Mouse (Mus musculus) frontal cortex, postnatal 25 days (tissue): Measurements from ENCODE around the gene Aldh1b1.

Experiments used
- DNase-seq, 2 experiments: peaks; one replicate each; pipeline ENCODE4 v3.0.0; 2022; ENCODE audit warnings: low spot score in 2 of 2

Aldh1b1 gene

DNA sequence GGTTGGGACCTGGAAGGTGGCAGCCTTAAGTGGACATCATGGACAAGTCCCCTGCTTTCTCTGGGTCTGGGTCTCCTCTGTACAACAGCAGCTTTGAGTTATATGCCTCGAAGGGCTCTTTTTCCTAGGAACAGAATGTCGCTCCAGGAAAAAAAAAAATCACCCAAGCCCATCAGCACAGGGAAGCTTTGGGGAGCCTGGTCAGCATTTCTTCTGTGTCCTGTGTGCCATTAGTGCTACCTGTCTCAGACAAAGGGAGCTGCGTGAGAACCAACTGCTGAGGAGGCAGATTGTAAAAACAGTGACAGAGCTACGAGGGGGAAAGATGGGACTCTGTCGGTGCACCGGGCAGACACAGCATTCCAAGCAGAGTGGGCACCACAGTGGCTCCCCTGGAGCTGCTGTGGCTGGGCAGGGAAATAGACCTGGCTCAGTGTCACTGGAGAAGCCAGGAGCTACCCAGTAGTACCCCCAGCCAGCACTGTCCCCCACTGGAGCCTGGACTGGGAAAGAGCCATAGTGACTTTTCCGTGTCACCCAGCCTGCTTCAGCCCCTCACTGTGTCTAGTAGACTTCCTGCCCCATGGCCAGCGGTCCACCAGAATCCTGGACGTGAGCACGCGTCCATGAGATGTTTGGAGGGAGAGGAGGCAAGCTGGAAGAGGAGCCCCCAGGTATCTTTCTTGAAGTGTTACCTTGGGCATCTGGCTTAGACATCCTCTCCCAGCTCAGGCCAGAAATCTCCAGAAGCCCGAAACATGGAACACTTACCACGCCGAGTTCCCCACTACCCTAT, 26.1 kb downstream of the Aldh1b1 start:
- DNase-seq: no peak

DNA sequence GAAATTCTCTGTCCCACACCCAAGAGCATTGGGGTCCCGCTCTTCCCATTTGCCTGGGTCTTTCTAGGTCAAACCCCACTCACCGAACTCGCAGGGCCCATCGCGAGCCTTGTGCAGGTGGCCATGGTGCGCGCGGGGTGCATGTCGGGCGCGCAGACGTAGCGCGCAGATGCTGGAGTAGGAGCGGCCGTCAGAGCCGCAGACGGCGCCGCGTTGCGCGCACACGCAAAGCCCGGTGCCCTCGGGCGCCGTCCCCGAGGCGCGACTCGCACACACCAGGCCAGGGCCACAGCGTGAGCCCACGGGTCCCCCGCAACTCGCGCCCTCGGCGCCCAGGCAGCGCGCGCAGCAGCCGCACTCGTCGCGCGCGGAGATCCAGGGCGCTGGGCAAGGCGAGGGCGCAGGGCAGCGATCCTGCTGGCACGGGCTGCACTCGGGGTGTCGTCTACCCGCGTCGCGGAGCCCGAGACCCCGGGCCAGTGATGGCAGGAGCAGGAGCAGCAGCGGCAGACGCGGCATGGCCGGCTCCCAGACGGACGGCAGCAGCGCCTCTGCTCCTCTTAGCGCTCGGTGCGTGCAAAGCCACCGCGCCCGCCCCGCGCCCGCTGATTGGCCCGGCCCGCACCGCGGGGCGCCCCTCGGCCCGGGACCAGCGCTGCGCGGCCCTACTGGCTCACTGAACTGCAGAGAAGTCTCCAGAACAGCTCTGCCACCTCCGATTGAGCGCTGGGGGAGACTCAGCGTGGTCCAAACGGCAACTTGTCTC, 27.6 kb downstream of the Aldh1b1 start, which contains the start of gene Igfbpl1:
Gene Igfbpl1 (minus strand): TSS at position 649 of the 766 bp plus-strand sequence.
- DNase-seq: no peak

DNA sequence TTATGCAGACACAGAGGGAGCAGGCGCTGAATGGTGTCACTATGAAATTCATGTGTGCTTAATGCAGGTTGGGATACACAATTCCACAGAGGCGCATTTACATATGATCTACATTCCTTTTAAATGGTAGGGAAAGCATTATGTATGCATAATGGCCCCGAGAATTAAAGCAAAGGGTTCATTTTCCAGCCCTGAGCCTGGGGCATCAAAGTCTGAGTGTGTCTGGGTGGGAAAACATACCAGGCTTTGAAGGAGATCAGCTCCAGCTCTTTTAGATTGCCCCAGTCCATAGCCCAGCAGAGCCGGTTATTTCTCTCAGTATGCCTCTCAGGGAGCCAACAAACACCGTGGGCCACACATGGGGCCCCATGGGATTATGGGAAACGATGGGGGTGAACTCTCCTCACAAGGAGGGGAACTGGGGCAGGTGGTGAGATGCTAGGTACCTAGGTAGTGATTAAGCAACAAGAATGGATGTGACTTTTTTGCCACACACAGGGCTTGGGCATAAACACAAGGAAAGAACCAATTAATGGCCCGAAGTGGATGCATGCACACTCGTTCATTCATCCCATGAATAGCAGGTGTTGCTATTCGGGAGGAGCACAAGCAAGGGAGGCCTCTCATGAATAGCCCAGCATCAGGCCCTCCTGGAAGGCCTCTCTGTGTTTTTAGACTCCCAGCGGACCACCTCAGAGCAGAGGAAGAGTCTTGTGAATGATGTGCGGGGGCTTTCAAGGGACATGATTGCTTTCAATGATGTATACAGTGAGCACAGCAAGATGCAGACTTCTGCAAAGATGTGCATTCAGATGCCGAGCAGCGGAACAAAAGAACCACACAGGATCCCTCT, 31.3 kb downstream of the Aldh1b1 start:
- DNase-seq: no peak

DNA sequence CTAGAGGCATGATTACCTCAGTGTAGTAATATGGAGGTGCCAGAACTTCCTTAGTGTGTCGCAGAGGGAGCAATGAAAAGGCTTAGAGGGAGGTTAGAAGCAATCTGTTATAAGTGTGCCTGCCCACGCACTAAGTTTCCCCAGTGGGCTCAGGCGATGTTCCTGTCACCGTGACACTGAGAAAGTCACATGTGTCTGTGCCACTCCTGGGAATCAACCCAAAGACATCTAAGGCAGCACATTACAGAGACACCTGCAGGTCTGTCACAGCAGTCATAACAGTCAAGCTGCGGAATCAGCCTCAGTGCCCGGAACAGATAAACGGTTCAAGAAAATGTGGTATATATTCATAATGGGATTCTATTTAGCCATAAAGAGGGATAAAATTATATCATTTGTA, 33.2 kb downstream of the Aldh1b1 start:
- DNase-seq: peak in 1 of 2 experiments; percentile 9

GRCm38 (mm10) chr4:45833461-45833860, 34.6 kb downstream of the Aldh1b1 start:
- DNase-seq: no peak

DNA sequence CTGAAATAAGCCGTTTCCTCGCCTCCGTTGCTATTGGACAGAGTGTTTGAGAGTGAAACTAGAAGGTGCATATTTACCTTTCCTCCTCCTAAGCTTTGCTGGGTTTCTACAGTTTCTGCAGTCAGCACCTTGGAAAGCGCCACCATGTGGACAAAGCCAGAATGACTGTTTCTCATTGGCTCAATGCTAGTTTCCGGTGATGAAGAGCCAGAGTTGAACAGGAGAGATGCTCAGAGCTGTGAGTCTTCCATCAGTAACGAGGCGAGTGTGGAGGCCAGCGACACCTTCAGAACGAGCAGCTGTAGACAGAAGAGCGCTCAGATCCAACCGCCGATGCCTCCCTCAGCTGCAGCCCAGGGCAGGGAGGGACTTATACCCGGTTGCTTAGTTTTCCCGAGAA, 45.5 kb downstream of the Aldh1b1 start:
- peak; percentile 27 to 29 for DNase-seq

GRCm38 (mm10) chr4:45846263-45846662, 47.4 kb downstream of the Aldh1b1 start:
- no peak for DNase-seq

DNA sequence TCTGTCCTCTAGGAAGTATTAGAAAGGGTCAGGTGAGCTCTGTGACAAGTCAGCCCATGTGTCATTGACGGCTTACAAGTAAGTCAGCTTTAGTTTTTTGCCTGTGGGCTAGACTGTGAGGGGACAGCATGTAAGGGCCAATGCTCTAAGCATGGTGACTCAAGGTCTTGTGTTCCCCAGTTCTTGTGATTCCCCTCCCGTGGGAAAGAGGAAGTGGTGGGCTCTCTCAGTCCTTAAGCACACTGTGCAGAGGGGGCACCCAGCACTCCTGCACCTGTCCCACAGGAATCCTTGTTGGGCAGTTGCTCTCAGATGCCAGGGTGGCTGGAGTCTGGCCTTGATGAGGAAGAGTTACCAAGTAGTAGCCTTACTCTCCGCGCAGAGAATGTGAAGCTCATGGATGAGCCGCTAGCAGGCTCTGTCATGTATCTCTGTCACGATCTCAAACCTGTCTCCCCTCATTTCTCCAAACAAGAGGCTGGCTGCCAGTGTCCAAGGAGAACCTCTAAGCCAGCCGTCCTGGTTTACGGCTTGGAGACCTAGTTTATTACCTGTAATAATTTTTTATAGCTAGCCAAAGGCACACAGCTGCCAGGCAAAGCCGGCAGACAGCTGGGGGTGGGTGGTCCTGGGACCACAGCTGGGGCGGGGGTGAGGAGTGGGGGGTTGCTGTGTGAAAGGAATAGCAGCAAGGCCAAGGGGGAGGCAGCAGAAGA, 49.4 kb downstream of the Aldh1b1 start, which contains the start of gene Stra6l:
Gene Stra6l (plus strand): TSS at position 556 of the 716 bp plus-strand sequence.
- DNase-seq: no peak

- DNase-seq: no peak
These were observed 50.0 kb downstream of the Aldh1b1 start for GRCm38 (mm10) chr4:45848825-45849156.

GRCm38 (mm10) chr4:45849419-45849818, 50.6 kb downstream of the Aldh1b1 start:
- no peak for DNase-seq

GRCm38 (mm10) chr4:45851640-45852051, 52.8 kb downstream of the Aldh1b1 start:
- DNase-seq: no peak

- no peak for DNase-seq
These were observed 54.8 kb downstream of the Aldh1b1 start for GRCm38 (mm10) chr4:45853496-45854246.
